Mouse (Mus musculus): ENCODE measurements around the gene Gm49366. TPM values are rescaled to one million over a fixed set of nuclear protein-coding genes. Genes with fewer than 3 reads are reported as not detected.
A peak's percentile ranks its signal among the peaks of the same experiment; 100 is the strongest.

Gene Gm49366
- polyA plus RNA-seq, 1 experiment: not detected

DNA sequence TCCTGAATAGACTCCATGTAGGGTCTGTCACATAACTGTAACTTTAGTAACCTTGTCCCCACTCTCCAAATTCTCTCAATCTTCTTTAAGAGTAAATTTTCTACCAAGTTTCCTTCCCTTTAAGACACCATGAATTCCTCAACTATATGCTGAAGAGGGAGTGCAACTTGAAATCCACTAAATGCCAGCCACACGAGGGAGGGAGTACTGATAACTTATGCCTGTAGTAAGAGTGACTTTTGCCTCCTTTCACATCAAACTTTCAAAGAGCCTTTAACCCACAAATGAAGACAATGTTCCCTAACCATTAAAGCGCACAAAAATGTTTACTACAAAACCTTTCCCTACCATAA is 62.7 kb downstream of the Gm49366 start:
- peak overlapping the region; percentile 45 for H3K4me3 ChIP-seq (ENCODE audit: insufficient read depth, low read length)
- no peak for TF ChIP-seq POLR2A (IDR thresholded peaks at IDR 0.05; ENCODE audit: extremely low read depth, insufficient read depth, low read length)
- no peak for TF ChIP-seq CTCF (IDR thresholded peaks at IDR 0.05; ENCODE audit: extremely low read depth, insufficient read depth, low read length)
- H3K27ac ChIP-seq (ENCODE audit: insufficient read depth, low read length): no peak overlapping the region

DNA sequence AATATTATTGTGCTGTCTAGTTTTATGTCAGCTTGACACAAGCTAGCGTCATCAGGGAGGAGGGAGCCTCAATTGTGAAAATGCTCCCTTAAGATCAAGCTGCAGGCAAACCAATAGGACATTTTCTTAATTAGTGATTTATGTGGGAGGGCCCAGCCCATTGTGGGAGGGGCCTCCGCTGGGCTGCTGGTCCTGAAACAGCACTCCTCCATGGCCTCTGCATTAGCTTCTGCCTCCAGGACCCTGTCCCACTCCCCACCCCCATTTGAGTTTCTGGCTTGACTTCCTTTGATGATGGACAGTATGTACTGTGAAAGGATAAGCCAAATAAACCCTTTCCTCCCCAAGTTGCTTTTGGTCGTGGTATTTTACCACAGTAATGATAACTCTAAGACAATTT is 68.3 kb downstream of the Gm49366 start:
- TF ChIP-seq POLR2A (IDR thresholded peaks at IDR 0.05; ENCODE audit: extremely low read depth, insufficient read depth, low read length): no peak
- no peak for TF ChIP-seq CTCF (IDR thresholded peaks at IDR 0.05; ENCODE audit: extremely low read depth, insufficient read depth, low read length)
- Histone ChIP-seq H3K4me1 (ENCODE audit: control insufficient read depth, insufficient read depth, low read length) (no peaks in the 10 kb centered on the region), H3K4me3 (ENCODE audit: insufficient read depth, low read length) (no peak overlapping the region), H3K27ac (ENCODE audit: insufficient read depth, low read length) (no peak overlapping the region)

More for the DNA sequence above, 62.7 kb downstream of the Gm49366 start:
- no peaks in the 10 kb centered on the region for H3K4me1 ChIP-seq (ENCODE audit: control insufficient read depth, insufficient read depth, low read length)

DNA sequence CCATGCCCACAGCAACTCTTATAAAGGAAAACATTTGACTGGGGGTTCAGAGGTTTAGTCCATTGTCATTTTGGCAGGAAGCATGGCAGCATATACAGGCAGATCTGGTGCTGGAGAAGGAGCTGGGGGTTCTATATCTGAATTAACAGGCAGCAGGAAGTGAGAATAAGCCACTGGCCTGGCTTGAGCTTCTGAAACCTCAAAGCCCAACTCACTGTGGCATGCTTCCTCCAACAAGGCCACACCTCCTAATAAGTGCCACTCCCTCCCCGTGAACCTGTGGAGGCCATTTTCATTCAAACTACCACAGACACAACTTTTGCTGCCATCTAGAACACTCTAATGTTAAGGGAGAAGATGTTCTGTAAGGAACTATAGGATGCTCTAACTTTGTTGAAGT is 69.0 kb downstream of the Gm49366 start:
- Histone ChIP-seq H3K4me1 (ENCODE audit: control insufficient read depth, insufficient read depth, low read length) (no peaks in the 10 kb centered on the region), H3K4me3 (ENCODE audit: insufficient read depth, low read length) (no peak overlapping the region), H3K27ac (ENCODE audit: insufficient read depth, low read length) (no peak overlapping the region)
- no peak for TF ChIP-seq CTCF (IDR thresholded peaks at IDR 0.05; ENCODE audit: extremely low read depth, insufficient read depth, low read length)
- TF ChIP-seq POLR2A (IDR thresholded peaks at IDR 0.05; ENCODE audit: extremely low read depth, insufficient read depth, low read length): no peak

Other genes starting within 250 kb of the Gm49366 start
- 69.6 and 74.6 TPM in 2 replicates for gene Numb, start 117.0 kb upstream of the Gm49366 start, polyA plus RNA-seq (2012; rRNA removed)
- 11.5 and 11.8 TPM in 2 replicates for gene Riox1, start 88.3 kb upstream of the Gm49366 start, polyA plus RNA-seq (2012; rRNA removed)
- gene Heatr4, start 54.1 kb upstream of the Gm49366 start, polyA plus RNA-seq (2012; rRNA removed): 0.02 and 0.04 TPM in 2 replicates
- gene Acot2, start 51.1 kb upstream of the Gm49366 start, polyA plus RNA-seq (2012; rRNA removed): 7.3 and 8.0 TPM in 2 replicates
- 15.5 and 16.4 TPM in 2 replicates for gene Acot1, start 29.4 kb upstream of the Gm49366 start, polyA plus RNA-seq (2012; rRNA removed)
- gene Acot4, start 556 bp upstream of the Gm49366 start, polyA plus RNA-seq (2012; rRNA removed): 1.5 and 1.9 TPM in 2 replicates
- 1.3 and 1.9 TPM in 2 replicates for gene Acot3, start 13.2 kb downstream of the Gm49366 start, polyA plus RNA-seq (2012; rRNA removed)
- 4.1 and 4.2 TPM in 2 replicates for gene Acot5, start 30.4 kb downstream of the Gm49366 start, polyA plus RNA-seq (2012; rRNA removed)
- 5.0 TPM in 2 replicates for gene Acot6, start 61.7 kb downstream of the Gm49366 start, polyA plus RNA-seq (2012; rRNA removed)
- gene Dnal1, start 75.4 kb downstream of the Gm49366 start, polyA plus RNA-seq (2012; rRNA removed): 46.6 and 48.0 TPM in 2 replicates
- 3.0 and 3.7 TPM in 2 replicates for gene Pnma1, start 109.6 kb downstream of the Gm49366 start, polyA plus RNA-seq (2012; rRNA removed)
- gene Elmsan1, start 179.9 kb downstream of the Gm49366 start, polyA plus RNA-seq (2012; rRNA removed): 6.9 and 7.3 TPM in 2 replicates
- 30.3 and 31.0 TPM in 2 replicates for gene Ptgr2, start 246.3 kb downstream of the Gm49366 start, polyA plus RNA-seq (2012; rRNA removed)

Measured in cortical plate, adult 2 months (tissue).